Mouse (Mus musculus): ENCODE data around the gene Rbfox3. TPM values are rescaled to one million over a fixed set of nuclear protein-coding genes. Genes with fewer than 3 reads are reported as not detected.

The Rbfox3 gene
- polyA plus RNA-seq, 1 experiment from 2014 or later = 0.06 TPM

GRCm38 (mm10) chr11:118451211-118451610 is 460.2 kb downstream of the Rbfox3 start:
- peaks cover 3% of the 10 kb centered on the region; the same call in 1 of the 2 replicates for H3K27me3 ChIP-seq
- no peak overlapping the region for H3K9ac ChIP-seq
- H3K4me1 ChIP-seq (replicated peaks) = no peaks in the 10 kb centered on the region
- no peaks in the 10 kb centered on the region for H3K9me3 ChIP-seq (replicated peaks)
- no peaks in the 10 kb centered on the region for H3K36me3 ChIP-seq
- 83% methylated on average over 6 of the region's 6 CpGs for WGBS
- no peak overlapping the region for H3K27ac ChIP-seq
- no peak overlapping the region for H3K4me2 ChIP-seq
- ATAC-seq (replicated peaks; ENCODE audit: insufficient number of reproducible peaks, insufficient read depth, low FRiP score, low read depth) = no peak
- no peak overlapping the region for H3K4me3 ChIP-seq

- Histone ChIP-seq H3K36me3 (no peaks in the 10 kb centered on the region), H3K27me3 (peaks cover 3% of the 10 kb centered on the region; the same call in 1 of the 2 replicates), H3K27ac (no peak overlapping the region), H3K9me3 (replicated peaks) (no peaks in the 10 kb centered on the region), H3K4me3 (no peak overlapping the region), H3K4me2 (no peak overlapping the region), H3K4me1 (replicated peaks) (no peaks in the 10 kb centered on the region), H3K9ac (no peak overlapping the region)
- 82% methylated on average over 8 of the region's 8 CpGs for WGBS
- no peak for ATAC-seq (replicated peaks; ENCODE audit: insufficient number of reproducible peaks, insufficient read depth, low FRiP score, low read depth)
Measured at GRCm38 (mm10) chr11:118448385-118448784, 463.0 kb downstream of the Rbfox3 start.

GRCm38 (mm10) chr11:118447346-118447745 is 464.1 kb downstream of the Rbfox3 start:
- Histone ChIP-seq H3K27ac (no peak overlapping the region), H3K4me3 (no peak overlapping the region), H3K4me2 (no peak overlapping the region), H3K9me3 (replicated peaks) (no peaks in the 10 kb centered on the region), H3K4me1 (replicated peaks) (peaks cover 8% of the 10 kb centered on the region), H3K36me3 (no peaks in the 10 kb centered on the region), H3K27me3 (peaks cover 3% of the 10 kb centered on the region; the same call in 1 of the 2 replicates), H3K9ac (no peak overlapping the region)
- ATAC-seq (replicated peaks; ENCODE audit: insufficient number of reproducible peaks, insufficient read depth, low FRiP score, low read depth) = no peak
- 58% methylated on average over 4 of the region's 4 CpGs for WGBS

GRCm38 (mm10) chr11:118445843-118446242 is 465.6 kb downstream of the Rbfox3 start:
- Histone ChIP-seq H3K4me2 (no peak overlapping the region), H3K27me3 (peaks cover 3% of the 10 kb centered on the region; the same call in 1 of the 2 replicates), H3K9me3 (replicated peaks) (no peaks in the 10 kb centered on the region), H3K9ac (no peak overlapping the region), H3K4me3 (no peak overlapping the region), H3K36me3 (no peaks in the 10 kb centered on the region), H3K4me1 (replicated peaks) (peaks cover 10% of the 10 kb centered on the region), H3K27ac (no peak overlapping the region)
- ATAC-seq (replicated peaks; ENCODE audit: insufficient number of reproducible peaks, insufficient read depth, low FRiP score, low read depth) = no peak
- WGBS = 5% methylated on average over 3 of the region's 3 CpGs

- no peak; the same call in 1 of the 2 replicates for ATAC-seq (replicated peaks; ENCODE audit: insufficient number of reproducible peaks, insufficient read depth, low FRiP score, low read depth)
- Histone ChIP-seq H3K4me3 (no peak overlapping the region), H3K9me3 (replicated peaks) (no peaks in the 10 kb centered on the region), H3K36me3 (no peaks in the 10 kb centered on the region), H3K27me3 (no peaks in the 10 kb centered on the region), H3K4me1 (replicated peaks) (peaks cover 20% of the 10 kb centered on the region), H3K27ac (no peak overlapping the region), H3K4me2 (0 out of 2 replicates have a peak overlapping the region, but pooled peaks have one; percentile 7), H3K9ac (no peak overlapping the region)
- WGBS = 29% methylated on average over 11 of the region's 11 CpGs
Measured at GRCm38 (mm10) chr11:118443201-118443970, 468.0 kb downstream of the Rbfox3 start.

GRCm38 (mm10) chr11:118442691-118443090 is 468.7 kb downstream of the Rbfox3 start:
- peaks cover 23% of the 10 kb centered on the region for H3K4me1 ChIP-seq (replicated peaks)
- H3K4me2 ChIP-seq = 0 out of 2 replicates have a peak overlapping the region, but pooled peaks have one; percentile 7
- ATAC-seq (replicated peaks; ENCODE audit: insufficient number of reproducible peaks, insufficient read depth, low FRiP score, low read depth) = no peak; the same call in 1 of the 2 replicates
- H3K9me3 ChIP-seq (replicated peaks) = no peaks in the 10 kb centered on the region
- no peak overlapping the region for H3K9ac ChIP-seq
- no peak overlapping the region for H3K4me3 ChIP-seq
- WGBS = 29% methylated on average over 13 of the region's 13 CpGs
- H3K36me3 ChIP-seq = no peaks in the 10 kb centered on the region
- no peaks in the 10 kb centered on the region for H3K27me3 ChIP-seq
- no peak overlapping the region for H3K27ac ChIP-seq

Small RNA genes lying within 50 kb of the gene (microRNA-seq; reads per million reads assigned to microRNA genes)
- not detected for gene Gm25040

Other genes starting within 250 kb of the Rbfox3 start
- gene Enpp7, start 76.6 kb upstream of the Rbfox3 start, polyA plus RNA-seq (2015; fragmentation: Nextera tagmentation; extraction: Ambion mirVana) = not detected in 2 replicates
- gene Cbx2, start 111.4 kb upstream of the Rbfox3 start, polyA plus RNA-seq (2015; fragmentation: Nextera tagmentation; extraction: Ambion mirVana) = 11.6 and 18.0 TPM in 2 replicates
- 7.5 and 9.5 TPM in 2 replicates for gene Cbx8, start 129.4 kb upstream of the Rbfox3 start, polyA plus RNA-seq (2015; fragmentation: Nextera tagmentation; extraction: Ambion mirVana)
- 9.3 and 11.6 TPM in 2 replicates for gene Cbx4, start 174.6 kb upstream of the Rbfox3 start, polyA plus RNA-seq (2015; fragmentation: Nextera tagmentation; extraction: Ambion mirVana)